Mouse (Mus musculus): ENCODE results near the gene Nppb. TPM values are rescaled to one million over a fixed set of nuclear protein-coding genes. Genes with fewer than 3 reads are reported as not detected.

Nppb gene
- polyA plus RNA-seq, 1 experiment from 2014 or later = not detected

GRCm38 (mm10) chr4:148018410-148018809 is 32.8 kb downstream of the Nppb start:
- H3K9ac ChIP-seq = no peak overlapping the region
- no peaks in the 10 kb centered on the region for H3K27me3 ChIP-seq (ENCODE audit: insufficient read depth, low read length)
- no peaks in the 10 kb centered on the region for H3K9me3 ChIP-seq (ENCODE audit: low read depth, low read length)
- no peak overlapping the region for H3K27ac ChIP-seq (ENCODE audit: low read depth)
- H3K4me1 ChIP-seq (ENCODE audit: insufficient read depth) = no peaks in the 10 kb centered on the region
- DNase-seq (no peak), ATAC-seq (ENCODE audit: insufficient read depth) (no peak)
- H3K4me3 ChIP-seq (ENCODE audit: low read depth, low read length) = no peak overlapping the region
- H3K36me3 ChIP-seq (ENCODE audit: insufficient read depth) = peaks cover 94% of the 10 kb centered on the region
- 72% methylated on average over 2 of the region's 2 CpGs for WGBS
- H3K4me2 ChIP-seq = no peak overlapping the region
- TF ChIP-seq CTCF (IDR thresholded peaks at IDR 0.05; ENCODE audit: low read depth) = no peak

- Histone ChIP-seq H3K4me3 (ENCODE audit: low read depth, low read length) (no peak overlapping the region), H3K9ac (no peak overlapping the region), H3K4me2 (no peak overlapping the region), H3K4me1 (ENCODE audit: insufficient read depth) (no peaks in the 10 kb centered on the region), H3K36me3 (ENCODE audit: insufficient read depth) (peaks cover 84% of the 10 kb centered on the region), H3K27ac (ENCODE audit: low read depth) (no peak overlapping the region), H3K9me3 (ENCODE audit: low read depth, low read length) (no peaks in the 10 kb centered on the region), H3K27me3 (ENCODE audit: insufficient read depth, low read length) (no peaks in the 10 kb centered on the region)
- no peak for ATAC-seq (ENCODE audit: insufficient read depth)
- DNase-seq = no peak
- TF ChIP-seq CTCF (IDR thresholded peaks at IDR 0.05; ENCODE audit: low read depth) = no peak
- 79% methylated on average over 3 of the region's 3 CpGs for WGBS
These were observed 38.4 kb downstream of the Nppb start for GRCm38 (mm10) chr4:148024003-148024402.

GRCm38 (mm10) chr4:148029297-148029696 is 43.7 kb downstream of the Nppb start:
- 89% methylated on average over 7 of the region's 7 CpGs for WGBS
- H3K36me3 ChIP-seq (ENCODE audit: insufficient read depth) = peaks cover 51% of the 10 kb centered on the region; the same call in 1 of the 2 replicates

GRCm38 (mm10) chr4:148030506-148030905 is 44.9 kb downstream of the Nppb start:
- WGBS = 86% methylated on average over 5 of the region's 5 CpGs
- no peak for ATAC-seq (ENCODE audit: insufficient read depth)

More at GRCm38 (mm10) chr4:148029297-148029696, 43.7 kb downstream of the Nppb start:
- Histone ChIP-seq H3K9ac (no peak overlapping the region), H3K4me3 (ENCODE audit: low read depth, low read length) (no peak overlapping the region), H3K4me1 (ENCODE audit: insufficient read depth) (no peaks in the 10 kb centered on the region), H3K4me2 (no peak overlapping the region), H3K27ac (ENCODE audit: low read depth) (no peak overlapping the region), H3K9me3 (ENCODE audit: low read depth, low read length) (no peaks in the 10 kb centered on the region), H3K27me3 (ENCODE audit: insufficient read depth, low read length) (no peaks in the 10 kb centered on the region)
- ATAC-seq (ENCODE audit: insufficient read depth) = no peak
- no peak for TF ChIP-seq CTCF (IDR thresholded peaks at IDR 0.05; ENCODE audit: low read depth)
- no peak for DNase-seq

GRCm38 (mm10) chr4:148033858-148034410 is 48.3 kb downstream of the Nppb start:
- no peak for DNase-seq
- H3K27ac ChIP-seq (ENCODE audit: low read depth) = no peak overlapping the region
- TF ChIP-seq CTCF (IDR thresholded peaks at IDR 0.05; ENCODE audit: low read depth) = no peak
- H3K9ac ChIP-seq = no peak overlapping the region
- WGBS = 87% methylated on average over 7 of the region's 7 CpGs
- no peak overlapping the region for H3K4me2 ChIP-seq
- H3K4me3 ChIP-seq (ENCODE audit: low read depth, low read length) = no peak overlapping the region
- no peak for ATAC-seq (ENCODE audit: insufficient read depth)
- no peaks in the 10 kb centered on the region for H3K9me3 ChIP-seq (ENCODE audit: low read depth, low read length)
- H3K36me3 ChIP-seq (ENCODE audit: insufficient read depth) = peaks cover 20% of the 10 kb centered on the region; the same call in 1 of the 2 replicates
- no peaks in the 10 kb centered on the region for H3K27me3 ChIP-seq (ENCODE audit: insufficient read depth, low read length)
- H3K4me1 ChIP-seq (ENCODE audit: insufficient read depth) = no peaks in the 10 kb centered on the region

More at GRCm38 (mm10) chr4:148030506-148030905, 44.9 kb downstream of the Nppb start:
- H3K4me2 ChIP-seq = no peak overlapping the region
- no peak for DNase-seq
- H3K27ac ChIP-seq (ENCODE audit: low read depth) = no peak overlapping the region
- no peaks in the 10 kb centered on the region for H3K27me3 ChIP-seq (ENCODE audit: insufficient read depth, low read length)
- H3K9me3 ChIP-seq (ENCODE audit: low read depth, low read length) = no peaks in the 10 kb centered on the region
- H3K9ac ChIP-seq = no peak overlapping the region
- no peak overlapping the region for H3K4me3 ChIP-seq (ENCODE audit: low read depth, low read length)
- H3K4me1 ChIP-seq (ENCODE audit: insufficient read depth) = no peaks in the 10 kb centered on the region
- peaks cover 43% of the 10 kb centered on the region; the same call in 1 of the 2 replicates for H3K36me3 ChIP-seq (ENCODE audit: insufficient read depth)
- TF ChIP-seq CTCF (IDR thresholded peaks at IDR 0.05; ENCODE audit: low read depth) = no peak

GRCm38 (mm10) chr4:148035440-148035839 is 49.9 kb downstream of the Nppb start:
- Histone ChIP-seq H3K9me3 (ENCODE audit: low read depth, low read length) (no peaks in the 10 kb centered on the region), H3K36me3 (ENCODE audit: insufficient read depth) (peaks cover 11% of the 10 kb centered on the region; the same call in 1 of the 2 replicates), H3K4me3 (ENCODE audit: low read depth, low read length) (no peak overlapping the region), H3K4me2 (no peak overlapping the region), H3K9ac (no peak overlapping the region), H3K27ac (ENCODE audit: low read depth) (no peak overlapping the region), H3K27me3 (ENCODE audit: insufficient read depth, low read length) (no peaks in the 10 kb centered on the region), H3K4me1 (ENCODE audit: insufficient read depth) (peaks cover 12% of the 10 kb centered on the region)
- WGBS = 83% methylated on average over 3 of the region's 3 CpGs
- no peak for TF ChIP-seq CTCF (IDR thresholded peaks at IDR 0.05; ENCODE audit: low read depth)
- no peak for ATAC-seq (ENCODE audit: insufficient read depth)
- no peak for DNase-seq

Other genes with a start within 250 kb of the Nppb start
- gene Zfp984, start 176.0 kb upstream of the Nppb start, polyA plus RNA-seq (2014; fragmentation: Nextera tagmentation; extraction: Ambion mirVana) = 6.9 and 8.6 TPM in 2 replicates
- gene Zfp933, start 137.4 kb upstream of the Nppb start, polyA plus RNA-seq (2014; fragmentation: Nextera tagmentation; extraction: Ambion mirVana) = 4.5 and 6.6 TPM in 2 replicates
- gene Miip, start 117.0 kb upstream of the Nppb start, polyA plus RNA-seq (2014; fragmentation: Nextera tagmentation; extraction: Ambion mirVana) = 32.7 and 39.1 TPM in 2 replicates
- 9.5 and 11.5 TPM in 2 replicates for gene Fv1, start 116.8 kb upstream of the Nppb start, polyA plus RNA-seq (2014; fragmentation: Nextera tagmentation; extraction: Ambion mirVana)
- gene Mfn2, start 81.1 kb upstream of the Nppb start, polyA plus RNA-seq (2014; fragmentation: Nextera tagmentation; extraction: Ambion mirVana) = 31.7 and 32.6 TPM in 2 replicates
- gene Plod1, start 49.0 kb upstream of the Nppb start, polyA plus RNA-seq (2014; fragmentation: Nextera tagmentation; extraction: Ambion mirVana) = 40.0 and 42.4 TPM in 2 replicates
- gene 2510039O18Rik, start 44.9 kb upstream of the Nppb start, polyA plus RNA-seq (2014; fragmentation: Nextera tagmentation; extraction: Ambion mirVana) = 20.2 and 22.5 TPM in 2 replicates
- 17.4 TPM in 1 of 2 replicates, not detected in the other for gene Nppa, start 14.9 kb downstream of the Nppb start, polyA plus RNA-seq (2014; fragmentation: Nextera tagmentation; extraction: Ambion mirVana)
- gene Clcn6, start 53.0 kb downstream of the Nppb start, polyA plus RNA-seq (2014; fragmentation: Nextera tagmentation; extraction: Ambion mirVana) = 3.6 and 4.2 TPM in 2 replicates
- 18.7 and 20.4 TPM in 2 replicates for gene Mthfr, start 53.3 kb downstream of the Nppb start, polyA plus RNA-seq (2014; fragmentation: Nextera tagmentation; extraction: Ambion mirVana)
- 11.6 and 14.2 TPM in 2 replicates for gene Agtrap, start 102.2 kb downstream of the Nppb start, polyA plus RNA-seq (2014; fragmentation: Nextera tagmentation; extraction: Ambion mirVana)
- 60.2 and 61.1 TPM in 2 replicates for gene Mad2l2, start 144.6 kb downstream of the Nppb start, polyA plus RNA-seq (2014; fragmentation: Nextera tagmentation; extraction: Ambion mirVana)
- gene Draxin, start 144.9 kb downstream of the Nppb start, polyA plus RNA-seq (2014; fragmentation: Nextera tagmentation; extraction: Ambion mirVana) = not detected in 2 replicates
- 10.8 and 12.3 TPM in 2 replicates for gene Fbxo6, start 166.4 kb downstream of the Nppb start, polyA plus RNA-seq (2014; fragmentation: Nextera tagmentation; extraction: Ambion mirVana)
- 9.3 and 11.0 TPM in 2 replicates for gene Fbxo44, start 174.7 kb downstream of the Nppb start, polyA plus RNA-seq (2014; fragmentation: Nextera tagmentation; extraction: Ambion mirVana)
- gene Fbxo2, start 174.8 kb downstream of the Nppb start, polyA plus RNA-seq (2014; fragmentation: Nextera tagmentation; extraction: Ambion mirVana) = 0.72 and 1.1 TPM in 2 replicates